Mouse (Mus musculus): ENCODE measurements around the gene Ift122.

The Ift122 gene

GRCm38 (mm10) chr6:115927292-115928242 lies 74.3 kb downstream of the Ift122 start:
- no peak for DNase-seq (ENCODE audit: low spot score)

- DNase-seq (ENCODE audit: low spot score) = no peak
Measured at GRCm38 (mm10) chr6:115930018-115930417, 76.7 kb downstream of the Ift122 start.

- no peak for DNase-seq (ENCODE audit: low spot score)
Measured at GRCm38 (mm10) chr6:115931639-115932038, 78.4 kb downstream of the Ift122 start, which contains the start of gene Rho. Gene Rho, plus strand, starts transcription at chr6:115931748.

GRCm38 (mm10) chr6:115932391-115932790 lies 79.1 kb downstream of the Ift122 start:
- DNase-seq (ENCODE audit: low spot score) = no peak

- DNase-seq (ENCODE audit: low spot score) = no peak
Measured at GRCm38 (mm10) chr6:115935544-115935943, 82.3 kb downstream of the Ift122 start.

- DNase-seq (ENCODE audit: low spot score) = no peak
Measured at GRCm38 (mm10) chr6:115938011-115938410, 84.7 kb downstream of the Ift122 start.

GRCm38 (mm10) chr6:115938798-115939197 lies 85.5 kb downstream of the Ift122 start:
- DNase-seq (ENCODE audit: low spot score) = no peak

GRCm38 (mm10) chr6:115940603-115941002 lies 87.3 kb downstream of the Ift122 start:
- DNase-seq (ENCODE audit: low spot score) = no peak

GRCm38 (mm10) chr6:115941128-115941527 lies 87.9 kb downstream of the Ift122 start:
- no peak for DNase-seq (ENCODE audit: low spot score)

- DNase-seq (ENCODE audit: low spot score) = no peak
Measured at GRCm38 (mm10) chr6:115943498-115944427, 90.5 kb downstream of the Ift122 start.

- DNase-seq (ENCODE audit: low spot score) = no peak
Measured at GRCm38 (mm10) chr6:115944638-115945037, 91.4 kb downstream of the Ift122 start, which contains the start of gene H1foo. Gene H1foo, plus strand, starts transcription at chr6:115944938.

GRCm38 (mm10) chr6:115945633-115946032 lies 92.4 kb downstream of the Ift122 start:
- DNase-seq (ENCODE audit: low spot score) = no peak

- DNase-seq (ENCODE audit: low spot score) = no peak
Measured at GRCm38 (mm10) chr6:115946389-115946788, 93.1 kb downstream of the Ift122 start.

GRCm38 (mm10) chr6:115954506-115955074 lies 101.3 kb downstream of the Ift122 start:
- DNase-seq (ENCODE audit: low spot score) = no peak

GRCm38 (mm10) chr6:115955169-115955568 lies 101.9 kb downstream of the Ift122 start:
- no peak for DNase-seq (ENCODE audit: low spot score)

- no peak for DNase-seq (ENCODE audit: low spot score)
Measured at GRCm38 (mm10) chr6:115955664-115956063, 102.4 kb downstream of the Ift122 start.

GRCm38 (mm10) chr6:115956418-115956921 lies 103.2 kb downstream of the Ift122 start:
- DNase-seq (ENCODE audit: low spot score) = no peak

GRCm38 (mm10) chr6:115956922-115957601 lies 103.8 kb downstream of the Ift122 start:
- DNase-seq (ENCODE audit: low spot score) = no peak

- DNase-seq (ENCODE audit: low spot score) = no peak
Measured at GRCm38 (mm10) chr6:115957681-115958080, 104.4 kb downstream of the Ift122 start.

- no peak for DNase-seq (ENCODE audit: low spot score)
Measured at GRCm38 (mm10) chr6:115958445-115958844, 105.2 kb downstream of the Ift122 start.

- no peak for DNase-seq (ENCODE audit: low spot score)
Measured at GRCm38 (mm10) chr6:115959151-115959691, 106.0 kb downstream of the Ift122 start.
